Mouse (Mus musculus): Measurements from ENCODE around the gene Pgm3.

- no peak for TF ChIP-seq CTCF (conservative IDR thresholded peaks at IDR 0.05; ENCODE audit: low read length)
- TF ChIP-seq NANOG (IDR thresholded peaks at IDR 0.05; ENCODE audit: borderline replicate concordance, low read length) = no peak
- TF ChIP-seq POU5F1 (IDR thresholded peaks at IDR 0.05; ENCODE audit: borderline replicate concordance, low read length) = no peak
Measured at GRCm38 (mm10) chr9:86522335-86522734, 49.3 kb downstream of the Pgm3 start.

All from E14TG2a.4 (cell line).